Mouse (Mus musculus): ENCODE results near the gene Baz1b.

DNA sequence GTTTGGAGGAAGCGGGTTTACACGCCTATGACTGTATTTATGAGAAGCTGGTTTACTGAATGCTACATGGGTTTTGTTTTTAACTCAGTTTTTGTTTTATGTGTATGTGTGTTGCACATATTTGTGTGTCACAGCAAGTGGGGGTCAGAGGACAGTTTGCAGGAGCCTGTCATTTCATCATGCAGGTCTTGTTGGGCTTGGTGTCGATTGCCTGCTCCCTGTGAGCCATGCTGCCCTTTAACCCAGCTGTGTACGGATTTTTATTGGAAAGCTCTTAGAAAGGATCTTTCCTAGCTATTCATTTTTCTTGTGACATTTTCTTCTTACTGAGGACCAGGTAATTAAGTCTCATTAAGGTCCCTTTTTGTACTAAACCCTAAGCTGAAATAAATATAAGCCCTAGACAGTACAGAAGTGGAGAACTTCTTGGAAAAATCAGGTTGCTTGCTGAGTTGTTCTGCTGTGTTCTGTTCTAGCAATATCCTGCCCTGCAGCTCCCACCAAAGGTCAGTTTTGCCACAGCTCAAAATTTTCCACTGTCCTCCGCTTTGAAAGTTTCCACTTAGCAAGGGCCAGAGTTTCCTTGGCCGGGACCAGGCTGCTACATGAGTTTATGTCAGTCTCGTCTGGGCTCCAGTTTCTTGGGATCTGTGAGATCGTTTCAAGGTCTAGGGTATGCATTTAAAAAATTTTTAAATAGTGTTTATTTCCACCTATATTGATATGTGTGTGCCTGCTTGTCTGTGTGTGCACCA, 46.3 kb downstream of the Baz1b start:
- no peak for TF ChIP-seq CTCF (IDR thresholded peaks at IDR 0.05; ENCODE audit: low read depth, low read length)
- no peak for TF ChIP-seq POLR2AphosphoS5 (IDR thresholded peaks at IDR 0.05; ENCODE audit: insufficient replicate concordance, low read depth, low read length)
